Mouse (Mus musculus): ENCODE data around the gene Prpf8.
"Not testable (repeated sequence)": the region's sequence is repeated elsewhere in the genome, so short reads cannot be mapped to it uniquely, and the experiment has no call there.

- TF ChIP-seq POLR2A (IDR thresholded peaks at IDR 0.05; ENCODE audit: borderline replicate concordance, control insufficient read depth, low read depth, low read length); CTCF (IDR thresholded peaks at IDR 0.05; ENCODE audit: control insufficient read depth, insufficient read depth, low read length): not testable (repeated sequence)
These were observed 30.6 kb upstream of the Prpf8 start for GRCm38 (mm10) chr11:75455971-75456370.
